Mouse (Mus musculus): ENCODE measurements at regions not wholly inside any gene's neighbourhood (a gene's known extent, or its start where the extent isn't known, plus 50 kb on each side); places are given as distances from the start of the nearest gene placed in this dataset.

DNA sequence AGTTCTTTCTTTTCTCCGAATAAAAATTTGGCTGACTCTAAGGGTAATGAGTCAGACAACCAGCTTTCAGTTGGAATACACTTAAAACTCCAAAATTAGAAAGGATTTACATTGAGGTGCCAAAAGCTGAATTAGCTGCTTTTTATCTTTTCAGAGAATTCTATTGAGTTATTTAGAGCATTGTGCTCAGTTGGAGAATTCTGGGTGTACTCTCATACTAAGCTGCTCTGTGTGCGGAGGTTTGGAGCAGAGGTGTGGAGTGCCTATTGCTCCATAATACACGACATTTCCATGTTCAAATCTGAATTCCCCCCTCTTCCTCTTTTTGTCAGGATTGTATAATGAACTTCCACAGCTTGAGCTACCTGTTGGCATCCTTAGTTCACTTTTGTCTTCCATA lies 60.4 kb upstream of the Cacna2d1 start:
- Histone ChIP-seq H3K27ac (ENCODE audit: insufficient read depth, low read length) (no peak overlapping the region), H3K4me3 (replicated peaks; ENCODE audit: insufficient read depth, low read depth, low read length) (no peak overlapping the region), H3K4me1 (ENCODE audit: control insufficient read depth, insufficient read depth, low read length) (no peaks in the 10 kb centered on the region), H3K27me3 (ENCODE audit: control insufficient read depth, insufficient read depth, low read length) (no peaks in the 10 kb centered on the region)
- WGBS = 73% methylated on average over 3 of the region's 3 CpGs
- TF ChIP-seq POLR2A (IDR thresholded peaks at IDR 0.05; ENCODE audit: borderline replicate concordance, insufficient read depth, low read length) = no peak
- DNase-seq = no peak

DNA sequence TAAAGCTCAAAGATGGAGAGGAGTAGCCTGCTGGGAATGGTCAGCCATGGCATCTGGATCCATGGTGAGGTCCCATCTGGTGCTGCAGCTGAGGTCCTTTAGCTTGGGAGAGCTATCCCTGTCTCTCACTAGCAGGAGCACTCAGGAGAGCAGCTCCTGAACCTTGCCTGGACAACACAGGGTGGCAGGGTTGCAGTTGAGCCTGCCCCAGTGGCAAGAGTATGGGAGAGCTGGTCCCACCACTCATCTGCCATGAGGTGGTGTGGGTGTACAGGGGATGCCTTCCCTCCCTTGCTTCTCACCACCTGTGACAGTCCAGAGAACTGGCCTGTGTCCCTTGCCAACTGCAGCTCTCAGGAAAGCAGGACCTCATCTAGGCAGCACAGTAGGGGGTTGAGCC lies 51.5 kb upstream of the Cacna2d1 start:
- Histone ChIP-seq H3K27me3 (ENCODE audit: control insufficient read depth, insufficient read depth, low read length) (no peaks in the 10 kb centered on the region), H3K4me3 (replicated peaks; ENCODE audit: insufficient read depth, low read depth, low read length) (no peak overlapping the region), H3K4me1 (ENCODE audit: control insufficient read depth, insufficient read depth, low read length) (peaks cover 9% of the 10 kb centered on the region; the same call in 1 of the 2 replicates), H3K27ac (ENCODE audit: insufficient read depth, low read length) (no peak overlapping the region)
- peak in 1 of 2 experiments; percentile 2 for DNase-seq
- no peak for TF ChIP-seq POLR2A (IDR thresholded peaks at IDR 0.05; ENCODE audit: borderline replicate concordance, insufficient read depth, low read length)
- peak; percentile 36; the same call in 1 of the 2 replicates for TF ChIP-seq CTCF (IDR thresholded peaks at IDR 0.05; ENCODE audit: borderline replicate concordance, insufficient read depth, low read depth, low read length)

Data from cerebellum, adult 2 months (tissue).